Mouse (Mus musculus) layer of hippocampus, adult 8-10 months (tissue): ENCODE results near the gene Ttll13. TPM values are rescaled to one million over a fixed set of nuclear protein-coding genes. Genes with fewer than 3 reads are reported as not detected.

Source experiments
- DNase-seq, 2 experiments: peaks; one replicate each; pipeline ENCODE4 v3.0.0; 2022; ENCODE audit warnings: low spot score in 2 of 2
- total RNA-seq, 4 experiments: library from RNA; stranded (reverse); gene quantifications; 2 replicates each; pipeline ENCODE4 v1.2.4; 2022

Gene Ttll13
- 1 to 10 TPM; 1.3 to 2.1 (median 1.8) TPM for total RNA-seq

DNA sequence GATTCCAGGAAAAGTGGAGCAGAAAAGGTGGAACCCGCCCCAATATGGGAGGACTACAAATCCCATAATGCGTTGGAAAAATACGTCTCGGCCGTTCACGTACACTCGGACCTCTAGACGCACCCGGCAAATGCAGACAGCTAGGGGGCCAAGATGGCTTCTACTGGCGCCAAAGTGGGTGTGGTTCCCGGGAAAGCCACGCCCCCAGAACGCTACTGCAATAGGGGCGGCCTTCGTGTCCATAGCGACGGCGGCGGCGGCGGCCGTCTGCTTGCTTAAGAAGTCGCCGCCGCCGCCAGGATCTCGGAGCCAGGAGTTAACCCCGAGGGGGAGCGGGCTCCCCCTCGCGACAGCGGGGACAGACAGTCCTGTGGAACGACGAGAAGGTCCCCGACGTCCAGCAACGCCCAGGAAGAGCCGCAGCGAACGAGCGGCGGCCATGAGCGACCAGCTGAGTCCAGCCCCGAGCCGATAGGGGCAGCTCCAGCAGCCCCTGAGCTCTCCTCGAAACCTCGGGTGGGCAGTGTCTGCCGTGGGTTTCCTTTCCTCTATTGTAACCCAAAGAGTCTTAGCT is at the start of gene Ttll13:
Gene Ttll13 (plus strand): TSS at position 229 of the 574 bp plus-strand sequence.
- peak; percentile 96 to 97 for DNase-seq

DNA sequence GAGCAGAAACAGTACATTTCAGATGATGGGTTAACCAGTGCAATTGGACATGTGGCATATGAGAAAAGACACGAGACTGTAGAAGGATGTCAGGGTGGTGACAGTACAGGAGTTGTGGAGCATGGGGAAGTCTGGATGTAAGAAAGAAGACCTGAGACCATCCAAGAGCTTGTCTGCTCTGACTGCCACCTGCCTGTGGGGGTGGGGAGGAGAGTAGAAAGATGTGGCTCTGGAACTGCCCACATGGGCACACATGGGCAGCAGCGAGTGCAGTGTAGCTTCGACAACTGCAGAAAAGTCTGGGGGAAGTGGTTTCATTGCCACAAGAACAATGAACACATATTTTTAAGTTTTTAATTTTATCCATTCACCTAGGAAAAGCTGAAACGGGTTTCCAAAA is 48.8 kb upstream of the Ttll13 start:
- DNase-seq: no peak

DNA sequence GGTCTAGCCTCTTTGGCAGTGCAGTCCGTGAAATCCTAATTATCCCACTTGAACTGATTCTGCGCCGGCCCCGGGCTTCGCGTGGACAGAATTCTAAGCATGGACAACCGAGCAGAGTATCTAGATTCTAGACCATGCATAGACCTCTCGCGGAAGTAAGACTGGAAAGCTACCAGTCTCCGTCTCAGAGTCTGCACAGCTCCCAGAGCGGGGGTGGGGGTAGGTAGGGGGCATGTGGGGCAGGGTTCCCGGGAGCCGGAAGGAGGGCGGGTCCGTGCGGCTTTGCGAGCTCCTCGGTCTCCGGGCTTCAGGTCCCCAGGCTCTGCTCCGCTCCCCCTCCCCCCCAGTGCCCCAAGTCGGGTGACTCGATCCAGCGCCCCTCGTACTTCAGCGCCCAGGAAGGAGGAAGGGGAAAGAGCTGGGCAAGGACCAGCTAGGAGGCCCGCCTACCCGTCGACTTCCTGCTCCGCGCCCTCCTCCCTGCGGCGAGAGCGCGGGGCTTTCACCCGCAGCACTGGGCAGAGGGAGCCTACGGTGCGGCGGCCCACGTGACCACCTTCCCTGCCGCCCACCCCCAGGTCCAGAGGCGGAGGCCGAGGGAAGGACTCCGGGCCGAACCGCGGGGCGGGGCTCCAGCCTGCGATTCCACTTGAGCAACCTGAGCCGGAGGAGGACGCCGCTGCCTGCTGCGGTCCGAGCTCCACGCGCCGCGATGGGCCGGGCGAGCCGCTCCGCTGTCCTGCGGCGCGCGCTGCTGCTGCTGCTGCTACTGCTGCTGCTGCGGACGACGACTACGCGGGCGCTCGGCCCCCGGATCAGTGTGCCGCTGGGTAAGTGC is 48.0 kb upstream of the Ttll13 start:
- peak; percentile 71 to 73 for DNase-seq

DNA sequence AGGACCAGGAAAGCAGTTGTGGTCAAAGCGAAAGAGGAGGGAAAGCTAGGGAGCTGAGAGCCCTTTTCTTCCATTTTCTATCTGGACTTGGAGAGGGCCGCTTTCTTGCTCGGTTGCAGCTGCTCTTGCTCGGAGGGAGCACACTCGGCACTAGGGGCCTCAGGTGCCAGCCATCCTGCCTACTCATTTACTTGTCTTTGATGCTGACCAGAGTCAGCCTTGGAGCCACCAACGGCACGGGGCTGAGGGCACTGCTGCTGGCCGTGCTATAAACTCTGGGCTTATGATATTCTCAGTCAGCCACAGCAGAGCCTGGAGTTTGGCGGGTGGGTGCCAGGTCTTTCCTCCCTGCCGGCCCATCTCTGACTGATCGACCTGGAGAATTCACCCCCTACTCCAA is 47.3 kb upstream of the Ttll13 start:
- DNase-seq: no peak

DNA sequence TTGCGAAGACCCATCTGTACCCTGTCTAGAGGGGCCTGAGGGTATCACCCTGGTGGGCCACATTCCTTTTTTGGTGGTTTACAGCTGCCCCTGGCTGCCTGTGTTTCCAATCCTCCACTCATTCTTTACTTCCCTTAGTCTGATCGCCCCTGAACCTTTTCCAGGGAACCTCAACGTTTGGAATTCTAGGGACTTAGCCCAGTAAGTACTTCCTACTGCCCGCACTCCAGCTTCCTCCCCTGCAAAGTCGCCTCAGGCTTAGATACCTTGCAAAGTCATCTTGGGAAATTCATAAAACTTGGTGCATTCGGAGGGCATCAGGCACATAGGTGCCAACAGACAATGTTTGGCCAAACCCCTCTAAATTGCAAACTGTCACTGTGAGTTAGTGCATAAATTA is 46.9 kb upstream of the Ttll13 start:
- DNase-seq: no peak

DNA sequence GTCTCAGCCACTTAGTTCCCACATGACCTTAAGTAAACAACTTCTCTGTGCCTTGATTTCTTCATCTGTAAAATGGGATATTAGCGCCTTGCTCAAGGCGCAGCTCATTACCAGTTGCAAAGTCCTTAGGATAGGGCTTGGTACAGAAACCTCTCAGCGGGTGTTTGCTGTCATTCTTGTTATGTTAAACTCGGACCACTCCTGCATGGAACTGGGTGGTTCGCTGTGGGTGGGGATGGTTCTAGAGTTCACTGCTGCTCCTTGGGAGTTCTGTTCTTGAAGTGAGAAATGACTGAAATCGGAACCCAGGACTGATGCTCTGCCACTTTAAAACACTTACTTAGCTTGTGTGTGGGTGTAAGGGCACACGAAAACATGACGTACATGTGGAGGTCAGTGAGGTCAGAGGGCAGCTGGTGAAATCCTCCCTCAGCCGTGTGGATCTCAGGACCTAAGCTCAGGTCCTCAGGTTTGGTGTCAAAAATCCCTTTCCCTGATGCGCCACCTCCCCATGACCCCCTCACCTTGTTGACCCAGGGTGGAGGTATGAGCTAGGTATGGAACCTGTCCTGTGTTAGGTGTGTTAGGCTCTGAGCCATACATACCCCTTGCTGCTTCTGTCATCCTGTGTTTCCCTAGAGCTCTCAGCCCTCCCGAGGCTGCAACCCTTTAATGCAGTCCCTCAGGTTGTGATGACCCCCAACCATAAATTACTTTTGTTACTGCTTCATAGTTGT is 46.2 kb upstream of the Ttll13 start:
- DNase-seq: no peak

DNA sequence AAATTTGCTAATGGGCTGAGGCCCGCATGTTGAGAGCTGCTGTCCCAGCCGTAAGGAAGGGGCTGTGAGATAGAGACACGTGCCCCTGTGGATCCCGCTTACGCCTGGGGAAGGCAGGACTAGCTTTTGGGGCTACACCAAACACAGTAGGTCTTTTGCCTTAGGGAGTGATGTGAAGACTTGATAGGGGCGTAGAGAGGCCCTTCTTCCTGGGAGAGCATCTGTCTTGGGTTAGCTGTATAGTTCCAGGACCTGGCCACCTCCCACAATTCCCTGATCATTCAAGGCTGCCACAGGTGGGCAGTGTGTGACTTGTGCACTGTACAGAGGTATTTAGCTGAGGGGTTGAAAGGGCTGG is 45.6 kb upstream of the Ttll13 start:
- DNase-seq: no peak

DNA sequence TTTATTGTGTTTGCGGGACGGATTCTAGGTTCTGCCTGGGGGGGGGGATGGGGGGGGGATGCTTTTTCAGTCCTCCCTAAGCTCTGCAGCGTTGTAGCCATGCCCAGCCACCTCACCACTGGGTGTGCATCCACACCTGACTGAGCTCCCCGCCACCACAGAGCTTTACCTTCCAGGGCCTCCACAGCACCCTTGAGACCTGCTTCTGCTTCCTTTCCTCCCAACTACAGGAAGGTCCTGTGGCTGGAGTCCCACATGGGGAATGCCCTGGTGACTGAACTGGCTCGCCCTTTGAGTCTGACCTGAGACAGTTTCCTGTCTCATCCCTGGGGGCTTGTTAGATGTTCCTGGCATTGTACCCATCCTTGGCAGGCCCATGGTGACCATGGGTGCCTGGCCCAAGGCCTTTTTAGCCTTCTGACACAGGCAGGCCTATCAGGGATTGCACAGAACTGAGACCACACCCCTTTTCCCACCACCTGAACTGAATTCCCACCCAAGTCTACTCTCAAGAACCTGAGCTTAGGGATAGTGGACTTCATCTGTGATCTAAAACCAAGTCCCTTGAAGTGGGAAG is 45.1 kb upstream of the Ttll13 start:
- DNase-seq: no peak

DNA sequence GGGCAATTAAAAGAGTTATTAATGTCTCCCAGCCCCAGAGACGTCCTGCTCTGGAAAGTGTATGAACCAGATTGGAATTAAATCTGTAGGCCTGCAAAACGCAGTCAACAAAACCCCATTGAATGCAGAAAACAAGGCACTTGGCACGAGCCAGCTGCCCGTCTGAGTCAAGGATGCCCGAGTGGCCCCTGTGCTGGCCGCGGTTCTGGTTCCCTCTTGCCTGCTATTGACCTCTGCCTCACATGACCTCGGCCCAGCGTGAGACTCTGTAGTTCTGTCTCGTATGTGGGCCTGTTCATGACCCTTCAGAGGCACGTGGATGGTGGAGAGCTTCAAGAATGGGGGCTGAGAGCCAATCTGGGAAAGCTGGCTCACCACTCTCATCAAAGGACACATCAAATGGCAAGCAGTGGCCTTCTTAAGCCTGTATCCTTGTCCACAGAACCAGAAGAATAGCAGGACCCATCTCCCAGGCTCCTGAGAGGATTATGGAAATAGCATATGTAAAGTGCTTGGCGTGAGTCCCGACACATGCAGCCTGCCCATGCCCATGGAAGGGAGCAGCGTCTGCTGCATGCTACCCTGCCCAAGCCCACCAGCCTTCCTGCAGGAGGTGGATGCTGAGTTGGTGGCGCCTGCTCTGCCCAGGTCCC is 44.2 kb upstream of the Ttll13 start:
- DNase-seq: no peak

DNA sequence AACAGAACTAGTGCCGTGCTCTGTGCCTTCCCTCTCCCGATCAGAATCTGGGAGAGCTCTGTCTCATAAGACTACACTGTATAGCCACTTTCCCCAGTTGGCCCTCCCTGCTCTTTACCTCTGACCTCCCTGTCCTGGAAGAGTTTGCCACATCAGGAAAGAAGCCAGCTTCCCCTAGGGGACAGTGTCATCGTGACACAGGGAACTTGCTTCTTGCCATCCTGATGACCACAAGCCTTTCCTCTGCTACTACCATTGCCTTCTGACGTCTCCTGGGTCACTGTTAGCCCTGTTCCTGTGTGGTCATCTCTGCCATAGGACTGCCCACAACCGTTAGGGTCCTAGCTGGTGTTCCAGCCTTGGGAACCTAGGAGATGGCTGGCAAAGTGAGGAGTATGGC is 43.2 kb upstream of the Ttll13 start:
- DNase-seq: no peak

DNA sequence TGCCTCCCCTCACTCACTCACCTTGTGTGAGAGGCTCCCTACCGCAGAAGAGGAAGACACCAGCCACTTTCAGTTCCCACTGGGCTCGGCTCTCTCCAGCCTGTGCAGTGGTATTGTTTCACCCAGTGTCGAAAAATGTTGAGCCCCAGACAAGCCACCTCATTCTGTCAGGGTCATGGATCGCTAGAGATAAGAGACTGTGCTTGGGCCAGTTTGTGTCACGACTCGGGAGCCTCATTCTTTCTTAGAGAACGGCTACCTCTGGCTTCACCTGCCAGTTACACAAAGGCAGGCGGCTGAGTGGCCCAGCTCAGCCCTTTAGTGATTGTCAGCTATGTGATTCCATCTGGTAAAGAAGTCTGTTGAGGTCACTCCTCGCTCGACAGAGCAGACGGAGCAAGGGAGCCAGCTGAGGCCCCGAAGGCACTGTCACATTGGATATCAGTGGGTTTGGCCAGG is 42.5 kb upstream of the Ttll13 start:
- DNase-seq: no peak

DNA sequence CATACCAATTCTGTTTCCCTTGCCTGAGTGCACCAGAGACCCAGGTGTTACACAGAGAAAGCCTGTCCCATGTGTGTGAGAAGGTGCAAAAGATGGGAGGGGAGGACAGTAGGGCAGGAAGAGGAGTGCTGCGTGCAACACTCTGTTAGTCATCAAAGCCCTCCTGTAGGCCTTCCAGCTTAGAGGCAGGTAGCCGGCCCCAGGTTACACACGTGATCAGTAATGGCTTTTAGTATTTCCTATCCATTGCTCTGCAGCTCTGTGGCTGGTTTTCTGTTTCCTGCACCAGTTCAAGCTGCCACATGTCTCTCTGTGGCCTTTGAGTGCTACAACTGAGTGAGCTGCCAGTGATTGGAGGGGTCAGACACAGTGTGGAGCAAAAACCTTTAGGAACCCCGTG is 41.8 kb upstream of the Ttll13 start:
- DNase-seq: no peak

DNA sequence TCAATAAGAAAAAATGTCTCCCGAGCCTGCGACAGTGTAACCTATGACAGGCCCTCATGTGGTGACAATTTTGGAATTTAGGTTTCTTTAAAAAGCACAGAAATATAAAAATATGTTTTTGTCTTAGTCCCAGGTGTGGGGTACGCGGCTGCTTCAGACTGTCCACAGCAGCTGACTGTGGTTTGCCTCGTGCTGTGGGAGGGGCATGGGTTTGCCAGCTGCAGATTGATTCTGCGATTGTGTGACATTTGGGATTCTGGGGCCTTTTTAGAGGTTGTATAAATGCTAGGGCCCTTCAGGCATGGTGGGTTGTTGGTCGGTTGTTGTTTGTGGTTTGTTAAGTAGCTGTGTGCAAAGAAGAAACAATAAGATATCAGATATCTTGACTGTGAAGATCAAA is 41.2 kb upstream of the Ttll13 start:
- DNase-seq: no peak

DNA sequence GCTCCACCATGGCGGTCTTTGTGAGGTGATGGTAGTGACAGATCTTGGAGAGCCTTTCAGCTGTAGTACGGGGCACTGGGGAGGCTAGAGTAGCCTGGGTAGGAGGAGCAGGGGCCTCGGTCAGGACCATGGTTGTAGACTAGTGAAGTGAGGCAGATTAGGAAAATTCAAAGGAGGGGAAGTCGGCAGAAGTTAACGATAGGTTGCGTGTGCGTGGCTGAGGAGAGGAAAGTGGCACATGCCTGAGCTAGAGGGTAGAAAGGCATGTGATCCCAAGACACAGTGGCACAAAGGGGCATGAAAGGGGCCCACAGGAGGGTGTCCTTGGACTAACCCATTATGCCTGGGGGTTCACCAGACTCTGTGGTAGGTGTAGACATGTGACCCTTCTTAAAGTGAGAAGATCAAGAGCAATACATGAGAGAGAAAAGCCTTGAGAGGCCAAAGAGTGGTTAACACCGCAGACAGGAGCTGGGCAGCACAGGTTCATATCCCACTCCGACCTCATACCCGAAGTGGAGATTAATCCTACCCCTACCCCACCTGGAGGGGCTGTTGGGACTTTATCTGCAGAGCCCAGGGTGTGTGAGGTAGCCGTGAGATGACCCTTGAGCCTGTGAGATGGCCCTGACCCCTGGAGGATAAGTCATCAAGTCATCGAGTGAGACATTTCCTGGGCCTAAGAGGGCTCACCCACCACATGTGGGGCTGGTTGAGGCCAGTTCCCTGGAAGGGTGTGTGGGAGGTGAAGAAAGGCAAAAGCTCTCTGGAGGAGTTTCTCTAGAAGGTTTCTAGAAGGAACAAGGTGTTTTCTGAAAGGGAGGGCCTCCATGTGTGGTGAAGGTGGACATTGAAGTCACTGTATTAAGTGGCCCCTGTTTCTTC is 40.2 kb upstream of the Ttll13 start:
- DNase-seq: no peak

DNA sequence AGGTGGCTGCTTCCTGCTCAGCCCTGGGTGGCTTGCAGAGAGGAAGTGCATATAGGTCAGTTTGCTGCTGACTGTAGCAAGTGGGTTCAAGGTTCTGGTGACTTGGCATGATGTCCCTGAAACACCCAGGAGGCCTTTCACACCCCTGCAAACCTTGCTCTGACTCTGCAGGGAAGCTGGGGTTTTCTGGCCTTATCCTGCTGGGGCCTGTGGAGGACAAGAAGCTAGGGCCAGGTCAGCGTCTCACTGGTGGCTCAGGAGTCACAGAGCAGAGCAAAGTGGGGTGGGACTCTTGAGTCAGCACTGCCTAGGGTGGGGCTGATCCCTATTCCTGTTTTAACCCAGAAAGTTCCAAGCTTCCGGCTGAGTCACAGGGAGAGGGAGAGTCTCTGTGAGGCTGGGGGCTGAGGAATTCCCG is 38.9 kb upstream of the Ttll13 start:
- DNase-seq: no peak

DNA sequence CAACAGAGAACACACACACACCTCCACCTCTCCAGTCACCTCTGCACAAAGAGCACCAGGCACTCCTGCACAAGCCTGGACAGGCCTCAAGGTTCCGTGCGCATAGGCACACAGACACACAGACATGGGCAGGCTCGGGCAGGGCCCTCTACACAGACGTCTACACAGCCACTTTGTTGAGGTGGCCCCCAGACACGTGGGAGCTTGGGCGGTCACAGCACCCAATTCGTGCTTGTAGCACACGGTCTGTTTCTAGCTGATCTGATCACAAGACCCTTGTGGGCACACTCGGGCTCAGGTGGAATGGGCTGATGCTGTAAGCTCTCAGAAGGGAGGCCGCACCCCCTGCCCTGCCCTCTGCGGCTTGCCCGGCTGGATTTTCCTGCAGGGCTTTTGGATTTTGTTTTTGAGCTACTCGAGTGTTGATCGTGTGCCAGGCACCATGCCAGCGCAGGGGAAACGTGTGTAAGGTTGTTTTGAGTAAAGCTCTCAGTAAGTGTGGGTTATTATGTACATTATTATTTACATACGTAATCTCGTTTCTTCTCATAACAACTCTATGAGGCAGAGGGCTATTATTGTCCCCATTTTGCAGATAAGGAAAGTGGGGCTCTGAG is 38.0 kb upstream of the Ttll13 start:
- DNase-seq: no peak

DNA sequence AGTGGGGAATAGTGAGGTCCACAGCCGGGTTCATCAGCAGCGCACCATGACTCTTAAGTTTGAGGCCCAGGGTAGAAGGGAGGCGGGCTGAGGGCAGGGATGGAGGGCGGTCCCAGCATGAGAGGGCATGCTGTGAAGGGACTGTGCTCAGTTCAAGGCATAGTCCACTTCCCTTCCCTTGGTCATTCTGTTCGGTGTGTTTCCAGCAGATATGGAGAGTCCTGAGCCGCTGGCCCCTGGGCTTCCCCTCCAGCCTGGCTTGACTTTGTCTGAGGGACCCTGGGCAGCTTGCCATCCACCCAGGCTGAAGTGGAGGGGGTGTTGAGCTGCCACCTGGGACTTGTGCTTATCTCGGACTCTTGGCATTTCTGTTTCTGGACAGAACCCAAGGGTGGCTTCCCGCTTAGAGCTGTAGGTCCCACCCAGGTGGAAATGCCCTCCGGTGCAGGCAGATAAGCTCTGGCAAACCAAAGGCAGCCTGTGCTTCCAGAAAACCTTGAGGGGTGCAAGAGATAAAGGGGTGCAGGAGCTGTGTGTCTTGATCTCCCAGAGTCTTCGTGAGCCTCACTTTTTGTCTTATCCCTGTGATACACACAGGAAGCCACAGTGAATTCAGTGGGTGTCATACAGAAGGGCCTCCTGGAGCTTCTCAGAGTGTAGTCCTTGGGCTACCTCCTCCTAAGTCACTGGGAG is 37.3 kb upstream of the Ttll13 start:
- DNase-seq: no peak

DNA sequence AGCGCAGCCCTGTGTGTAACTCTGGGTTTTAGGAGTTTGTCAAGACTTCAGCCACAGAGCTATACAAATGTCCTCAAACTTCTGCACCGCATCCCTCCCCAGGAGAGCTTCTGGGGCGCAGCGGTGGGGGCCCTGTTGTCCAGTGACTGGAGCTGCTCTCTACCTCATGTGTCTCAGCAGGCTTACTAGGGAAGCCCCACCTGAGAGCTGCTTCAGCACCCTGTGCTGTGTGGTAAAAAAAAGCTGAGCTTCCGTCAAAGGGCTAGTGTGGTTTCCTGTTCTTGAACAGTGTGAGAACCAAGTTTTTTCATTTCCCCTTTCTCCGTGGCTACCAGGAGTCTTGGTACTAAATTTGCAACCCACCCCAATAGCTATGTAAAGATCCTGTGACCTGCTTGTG is 36.5 kb upstream of the Ttll13 start:
- DNase-seq: no peak

DNA sequence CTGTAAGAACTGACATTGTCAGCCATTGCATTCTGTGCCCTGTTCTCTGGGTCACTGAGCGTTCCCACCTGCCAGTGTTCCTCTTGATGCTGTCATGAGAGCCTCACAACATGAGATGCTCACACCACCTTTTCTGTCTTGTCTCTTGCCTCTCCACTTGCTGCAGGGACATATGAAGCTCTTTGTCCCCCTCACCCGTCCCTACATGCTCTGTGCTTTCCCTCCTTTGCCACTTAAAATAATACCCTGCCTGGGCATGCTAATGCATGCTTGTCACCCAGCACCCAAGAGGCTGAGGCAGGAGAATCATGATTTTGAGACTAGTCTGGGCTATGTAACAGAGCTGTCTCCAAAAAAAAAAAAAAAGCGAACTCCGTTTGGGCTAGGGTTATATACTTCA is 35.2 kb upstream of the Ttll13 start:
- DNase-seq: no peak

DNA sequence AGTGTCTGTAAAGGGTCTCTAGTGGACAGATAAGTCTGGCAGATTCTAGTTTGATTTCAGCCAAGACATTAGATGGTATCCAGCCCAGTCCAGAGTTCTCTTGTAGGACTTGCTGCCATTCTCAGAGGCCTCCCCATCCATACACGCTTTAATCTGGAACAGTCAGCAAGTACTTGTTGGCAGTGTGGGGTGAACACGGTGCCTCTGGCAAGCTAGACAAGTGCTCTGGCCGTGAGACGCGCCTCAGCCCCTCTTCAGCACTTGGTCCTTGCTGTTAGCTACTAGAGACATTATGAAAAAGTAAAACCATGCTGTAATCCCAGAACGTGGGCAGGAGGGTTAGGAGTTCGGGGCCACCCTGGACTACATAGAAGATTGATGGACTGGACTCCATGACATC is 32.6 kb upstream of the Ttll13 start:
- no peak for DNase-seq
